Mouse (Mus musculus): Measurements from ENCODE around the gene Dlx3.

GRCm38 (mm10) chr11:95086229-95086628, 33.7 kb upstream of the Dlx3 start:
- TF ChIP-seq CTCF (IDR thresholded peaks at IDR 0.05; ENCODE audit: low read depth), result no peak
- TF ChIP-seq EP300 (IDR thresholded peaks at IDR 0.05; ENCODE audit: low read depth), result no peak

All from liver, embryonic 14.5 days (tissue).